Mouse (Mus musculus): ENCODE measurements at regions not wholly inside any gene's neighbourhood (a gene's known extent, or its start where the extent isn't known, plus 50 kb on each side); places are given as distances from the start of the nearest gene placed in this dataset.

- DNase-seq = no peak
Observed at GRCm38 (mm10) chr17:3248875-3249274, 77.5 kb upstream of the Tiam2 start.

DNA sequence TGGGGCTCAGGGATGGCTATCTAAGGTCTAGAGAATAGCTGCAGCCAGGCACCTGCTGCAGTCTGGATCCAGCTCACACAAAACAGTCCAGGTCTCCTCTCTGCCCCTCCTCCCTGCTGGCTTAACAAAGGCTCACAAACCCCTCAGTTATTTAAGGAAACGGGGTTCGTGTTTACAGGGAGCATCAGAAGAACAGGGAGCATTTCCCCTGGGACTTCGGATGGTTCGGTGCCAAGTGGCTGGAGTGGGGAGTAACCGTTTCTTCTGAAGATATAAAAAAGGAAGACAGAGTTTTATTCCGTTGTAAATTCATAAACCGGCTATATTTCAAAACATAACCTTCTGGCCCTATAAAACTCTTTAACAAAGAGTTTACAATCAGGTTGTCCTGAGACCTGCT, 77.1 kb upstream of the Tiam2 start:
- no peak for DNase-seq

DNA sequence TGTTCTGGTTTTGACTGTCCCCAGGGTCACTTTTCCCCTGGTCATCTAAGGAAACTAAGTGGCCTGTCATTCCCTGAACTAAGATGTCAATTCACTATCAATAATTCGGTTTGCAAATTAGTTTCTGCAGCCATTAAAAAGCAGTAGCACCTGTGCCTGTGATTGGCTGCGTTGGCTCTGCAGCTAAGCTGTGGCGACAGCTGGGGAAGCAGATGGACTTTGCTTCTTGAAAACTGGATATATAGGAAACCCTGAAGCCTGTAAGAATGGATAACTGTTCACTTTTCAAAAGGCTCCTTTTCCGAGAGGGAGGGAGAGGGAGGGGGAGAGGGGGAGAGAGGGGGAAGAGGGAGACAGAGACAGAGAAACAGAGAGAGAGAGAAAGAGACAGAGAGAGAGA, 75.2 kb upstream of the Tiam2 start:
- no peak for DNase-seq

GRCm38 (mm10) chr17:3251966-3252365, 74.4 kb upstream of the Tiam2 start:
- no peak for DNase-seq

GRCm38 (mm10) chr17:3253508-3254176, 72.7 kb upstream of the Tiam2 start:
- no peak for DNase-seq

- no peak for DNase-seq
Observed at GRCm38 (mm10) chr17:3256765-3257164, 69.6 kb upstream of the Tiam2 start.

GRCm38 (mm10) chr17:3258811-3259510, 67.4 kb upstream of the Tiam2 start:
- no peak for DNase-seq

DNA sequence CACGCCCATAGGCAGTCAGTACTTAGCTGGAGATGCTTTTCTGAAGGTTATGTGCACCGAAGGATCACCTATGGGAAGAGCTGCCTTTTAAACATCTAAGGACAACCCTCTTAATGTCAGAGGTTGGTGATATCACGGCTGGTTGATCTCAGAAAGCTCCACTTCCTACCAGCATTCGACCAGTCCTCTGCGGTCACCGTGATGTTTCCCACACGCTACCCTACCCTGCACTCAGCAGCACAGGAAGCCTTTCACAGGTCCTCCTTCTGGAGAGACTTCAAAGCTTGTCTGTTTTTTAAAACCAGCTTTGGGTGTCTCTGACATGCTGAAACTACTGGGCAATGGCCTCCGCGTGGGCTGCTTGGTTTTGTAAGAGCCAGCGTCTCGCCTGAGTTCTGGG, 65.6 kb upstream of the Tiam2 start:
- DNase-seq = no peak

DNA sequence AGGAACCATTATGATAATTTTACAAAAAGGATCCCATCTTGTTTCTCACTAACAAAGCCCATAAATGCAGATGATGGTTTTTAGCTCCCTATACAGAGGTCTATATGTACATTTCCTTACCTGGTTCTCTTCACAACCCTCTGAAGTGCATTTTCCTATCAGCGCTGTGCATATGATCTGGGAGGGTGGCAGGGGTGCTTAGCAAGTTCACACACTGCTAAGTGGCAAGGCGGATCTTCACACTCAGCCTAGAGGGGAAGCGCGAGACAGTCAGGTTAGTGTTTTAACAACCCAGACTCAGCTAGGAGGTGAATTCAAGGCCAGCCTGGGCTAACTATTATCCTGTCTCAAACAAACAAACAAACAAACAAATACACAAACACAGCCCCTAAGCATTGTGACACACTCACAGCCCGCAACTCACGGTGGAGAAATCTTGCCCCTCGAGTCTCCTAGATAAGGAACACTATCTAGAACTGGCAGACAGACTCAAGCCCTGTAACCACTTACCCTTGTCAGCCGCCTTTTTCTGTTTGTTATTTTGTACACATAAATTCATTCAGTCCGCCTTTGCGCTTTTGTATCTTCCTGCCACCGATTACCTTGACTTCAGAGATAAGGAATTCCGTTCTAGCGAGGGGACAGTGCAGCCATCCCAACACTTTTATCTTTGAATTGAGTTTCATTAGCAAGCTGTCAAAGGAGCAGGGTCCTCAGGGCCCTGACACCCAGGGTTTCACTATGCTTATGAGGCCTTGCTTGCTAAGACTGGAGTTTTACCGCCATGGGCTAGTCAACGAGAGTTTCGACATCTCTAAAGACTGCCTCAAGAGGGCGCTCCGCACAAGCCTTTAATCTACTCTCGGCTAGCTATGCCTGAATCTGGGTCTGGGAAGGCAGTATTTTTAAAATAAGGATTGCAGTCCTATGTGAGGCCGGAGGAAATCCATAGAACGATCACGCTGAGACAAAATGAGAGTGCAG, 53.0 kb upstream of the Tiam2 start:
- DNase-seq = peak; percentile 55

- no peak for DNase-seq
Observed at GRCm38 (mm10) chr17:3274449-3275285, 51.7 kb upstream of the Tiam2 start.

Measured in adrenal gland, adult 8-10 months (tissue).